Mouse (Mus musculus): ENCODE data around the gene Prdm12. TPM values are rescaled to one million over a fixed set of nuclear protein-coding genes. Genes with fewer than 3 reads are reported as not detected.
"Not testable (repeated sequence)": the region's sequence is repeated elsewhere in the genome, so short reads cannot be mapped to it uniquely, and the experiment has no call there.

Gene Prdm12
- total RNA-seq, 1 experiment from 2014 or later = not detected

- peak; percentile 31 for DNase-seq
Observed at GRCm38 (mm10) chr2:31653971-31654853, 14.4 kb downstream of the Prdm12 start.

GRCm38 (mm10) chr2:31654854-31655559, 15.2 kb downstream of the Prdm12 start:
- DNase-seq = peak; percentile 66

- DNase-seq = no peak
Observed at GRCm38 (mm10) chr2:31656374-31656773, 16.5 kb downstream of the Prdm12 start.

- DNase-seq = no peak
Observed at GRCm38 (mm10) chr2:31662939-31663803, 23.3 kb downstream of the Prdm12 start.

- no peak for DNase-seq
Observed at GRCm38 (mm10) chr2:31663804-31664180, 24.0 kb downstream of the Prdm12 start.

GRCm38 (mm10) chr2:31667332-31667731, 27.5 kb downstream of the Prdm12 start:
- DNase-seq = peak; percentile 25

GRCm38 (mm10) chr2:31670551-31671035, 30.8 kb downstream of the Prdm12 start, which contains the start of gene Exosc2:
Gene Exosc2 (plus strand): TSS chr2:31670715.
- DNase-seq = peak; percentile 85

GRCm38 (mm10) chr2:31678641-31679040, 38.8 kb downstream of the Prdm12 start:
- no peak for DNase-seq

GRCm38 (mm10) chr2:31681051-31681707, 41.3 kb downstream of the Prdm12 start:
- DNase-seq = not testable (repeated sequence)

GRCm38 (mm10) chr2:31681731-31682235, 41.9 kb downstream of the Prdm12 start:
- DNase-seq = no peak

GRCm38 (mm10) chr2:31683666-31684065, 43.8 kb downstream of the Prdm12 start:
- peak; percentile 53 for DNase-seq

GRCm38 (mm10) chr2:31688074-31688925, 48.5 kb downstream of the Prdm12 start, which contains the start of gene Abl1:
Gene Abl1 (plus strand): TSS chr2:31688376.
- DNase-seq = peak; percentile 93

- DNase-seq = no peak
Observed at GRCm38 (mm10) chr2:31689045-31689444, 49.2 kb downstream of the Prdm12 start.

GRCm38 (mm10) chr2:31690063-31690462, 50.2 kb downstream of the Prdm12 start:
- no peak for DNase-seq

GRCm38 (mm10) chr2:31698209-31698608, 58.4 kb downstream of the Prdm12 start:
- no peak for DNase-seq

GRCm38 (mm10) chr2:31700545-31701446, 61.0 kb downstream of the Prdm12 start:
- no peak for DNase-seq

GRCm38 (mm10) chr2:31703226-31703625, 63.4 kb downstream of the Prdm12 start:
- no peak for DNase-seq

Measured in adrenal gland, postnatal 25 days (tissue).